Mouse (Mus musculus) gastrocnemius, adult 18-20 months (tissue): ENCODE measurements around the gene Babam2. TPM values are rescaled to one million over a fixed set of nuclear protein-coding genes. Genes with fewer than 3 reads are reported as not detected.

Experiments used
- DNase-seq: peaks from one replicate; pipeline ENCODE4 v3.0.0; 2021; ENCODE audit warnings: low spot score
- long read RNA-seq, 2 experiments: library from polyadenylated mRNA; stranded (forward); transcript quantifications; one replicate each; pipeline ENCODE4 v2.0.0; 2021
- total RNA-seq, 2 experiments: library from RNA; stranded (reverse); gene quantifications; 2 replicates each; pipeline ENCODE4 v1.2.3; 2021

Gene Babam2
- total RNA-seq, result 10 to 100 TPM; 33.3 to 33.8 TPM
- long read RNA-seq, experiment 1, transcript Babam2-209 (12 exons, 1,888 nt), result major isoform, 47 of 57 reads
- long read RNA-seq, experiment 1, transcript Babam2-205 (12 exons, 1,220 nt), result minor isoform, 5 of 57 reads
- long read RNA-seq, experiment 1, partial matches to known transcripts, result 0 of 57 reads
- long read RNA-seq, experiment 1, other reads (novel, unspliced or antisense), result 4 of 57 reads
- long read RNA-seq, experiment 2, transcript Babam2-209 (12 exons, 1,888 nt), result major isoform, 48 of 61 reads
- long read RNA-seq, experiment 2, transcript Babam2-205 (12 exons, 1,220 nt), result minor isoform, 6 of 61 reads
- long read RNA-seq, experiment 2, partial matches to known transcripts, result 3 of 61 reads
- long read RNA-seq, experiment 2, other reads (novel, unspliced or antisense), result 4 of 61 reads

DNA sequence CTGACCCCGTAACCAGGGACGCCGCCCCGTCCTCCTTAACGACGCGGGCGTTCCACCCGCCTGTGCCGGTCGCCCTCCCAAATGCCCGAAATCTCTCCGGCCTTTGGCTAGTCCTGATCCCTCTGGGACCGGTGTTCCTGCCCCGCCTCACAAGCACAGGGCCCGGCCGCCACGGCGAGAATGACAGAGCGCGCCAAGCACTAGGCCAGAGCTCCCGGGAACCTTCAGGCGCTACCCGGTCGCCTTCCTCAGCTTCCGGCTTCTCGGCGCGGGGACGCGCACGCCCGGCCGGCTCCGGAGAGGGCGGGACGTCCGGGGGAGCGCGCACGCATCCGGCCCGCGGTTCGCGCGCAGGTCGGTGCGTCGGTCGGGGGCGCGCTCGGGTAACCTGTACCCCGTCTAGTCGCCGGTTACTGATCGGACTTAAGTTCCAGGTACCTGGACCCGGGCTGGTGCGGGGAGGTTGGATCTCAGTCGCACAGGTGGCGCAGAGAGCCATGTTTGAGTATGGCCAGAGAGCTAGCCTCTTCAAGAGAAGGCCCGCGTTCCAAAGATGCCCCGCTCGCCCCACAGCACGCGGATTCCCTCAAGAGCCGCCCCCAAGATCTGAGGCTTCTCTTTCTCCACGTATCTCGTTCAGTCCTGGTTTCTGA is at the start of gene Babam2:
Babam2 (plus strand) TSS at position 41 of the 653 bp plus-strand sequence.
- peak; percentile 94 for DNase-seq

GRCm38 (mm10) chr5:31650518-31651288 is 46.8 kb upstream of the Babam2 start:
- DNase-seq, result no peak

- no peak for DNase-seq
Measured at GRCm38 (mm10) chr5:31655688-31656190, 41.7 kb upstream of the Babam2 start.

DNA sequence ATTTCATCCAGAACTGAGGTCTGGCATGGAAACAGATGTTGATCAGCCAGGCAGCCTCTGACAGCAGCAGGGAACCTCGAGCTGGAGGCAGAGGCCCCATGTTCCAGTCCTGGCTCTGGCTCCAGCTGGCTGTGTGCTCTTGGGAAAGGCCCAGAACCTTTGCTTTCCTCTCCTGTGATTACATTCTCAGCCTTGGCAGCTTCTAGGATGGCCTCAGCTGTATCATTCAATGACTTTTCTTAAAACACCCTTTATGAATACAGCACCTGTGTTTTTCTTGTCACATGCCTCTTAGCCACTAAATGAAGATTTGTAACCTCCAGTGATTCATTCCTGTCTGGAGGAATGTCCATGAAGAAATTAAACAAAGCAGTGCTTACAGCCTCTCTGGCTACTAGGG is 31.3 kb upstream of the Babam2 start:
- DNase-seq, result peak; percentile 24

DNA sequence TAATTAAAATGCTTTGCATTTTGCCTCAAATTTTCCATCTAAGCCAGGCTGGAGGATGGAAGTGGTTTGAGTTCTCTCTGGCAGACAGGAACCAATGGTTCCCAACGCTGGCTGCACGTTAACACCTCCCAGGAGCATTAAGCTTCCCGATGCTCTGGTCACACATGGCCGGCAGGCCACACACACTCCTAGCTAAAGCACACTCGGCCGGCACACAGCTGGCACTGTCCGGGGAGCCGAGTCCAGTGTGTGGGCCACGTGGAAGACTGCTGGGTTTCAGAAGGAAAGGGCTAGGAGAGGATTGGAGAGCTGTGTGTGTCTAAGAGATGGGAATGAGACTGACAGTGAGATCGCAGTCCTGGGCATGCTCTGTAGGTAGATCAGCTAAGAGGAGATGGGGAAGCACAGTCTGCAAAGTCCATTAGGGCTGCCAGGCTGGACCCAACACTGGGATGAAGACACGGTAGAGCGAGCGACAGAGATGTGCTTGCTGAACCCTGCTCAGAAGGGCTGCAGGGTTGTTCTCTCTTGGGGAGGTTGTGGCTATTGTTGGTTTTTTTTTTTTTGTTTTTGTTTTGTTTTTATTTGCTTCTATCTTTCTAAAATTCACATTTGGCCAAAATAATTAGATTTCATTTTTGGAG is 29.0 kb upstream of the Babam2 start:
- no peak for DNase-seq

- no peak for DNase-seq
Measured at GRCm38 (mm10) chr5:31669984-31670383, 27.5 kb upstream of the Babam2 start.

DNA sequence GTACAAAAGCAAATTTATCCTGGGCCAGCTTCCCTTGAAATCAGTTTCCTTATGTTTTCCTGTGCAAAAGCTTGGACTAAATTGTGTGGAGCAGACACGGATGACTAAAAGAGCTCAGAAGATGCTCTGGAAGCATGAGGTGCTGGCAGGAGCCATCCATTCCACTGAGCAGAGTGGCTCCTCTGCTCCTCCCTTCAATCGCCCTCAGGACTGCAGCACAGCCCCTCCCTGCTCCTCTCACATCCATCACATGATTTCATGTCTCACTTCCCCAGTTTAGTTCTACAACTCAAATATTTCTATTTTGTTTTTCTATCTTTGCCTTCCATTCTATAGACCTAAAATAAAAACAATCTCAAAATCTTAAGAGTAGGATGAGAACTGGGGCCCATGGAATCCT is 26.3 kb upstream of the Babam2 start:
- DNase-seq, result no peak

DNA sequence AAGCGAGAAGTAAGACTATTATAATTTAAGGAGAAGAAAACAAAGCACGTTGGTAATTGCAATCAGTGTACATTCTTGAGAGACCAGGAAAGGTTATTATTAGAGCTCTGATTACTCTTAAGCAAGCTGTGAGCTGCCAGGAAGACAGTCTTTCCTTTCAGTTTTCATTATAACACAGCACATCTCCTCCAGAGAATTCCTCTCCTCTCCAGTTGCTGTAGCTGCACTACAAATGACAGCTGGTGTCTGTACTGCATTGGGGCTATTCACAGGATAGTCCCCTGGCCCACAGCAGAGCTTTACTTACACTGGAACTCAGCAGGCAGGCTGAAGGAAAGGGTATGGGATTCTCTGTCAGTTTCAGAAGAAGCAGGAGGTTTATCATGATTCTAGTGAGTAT is 24.1 kb upstream of the Babam2 start:
- DNase-seq, result no peak

DNA sequence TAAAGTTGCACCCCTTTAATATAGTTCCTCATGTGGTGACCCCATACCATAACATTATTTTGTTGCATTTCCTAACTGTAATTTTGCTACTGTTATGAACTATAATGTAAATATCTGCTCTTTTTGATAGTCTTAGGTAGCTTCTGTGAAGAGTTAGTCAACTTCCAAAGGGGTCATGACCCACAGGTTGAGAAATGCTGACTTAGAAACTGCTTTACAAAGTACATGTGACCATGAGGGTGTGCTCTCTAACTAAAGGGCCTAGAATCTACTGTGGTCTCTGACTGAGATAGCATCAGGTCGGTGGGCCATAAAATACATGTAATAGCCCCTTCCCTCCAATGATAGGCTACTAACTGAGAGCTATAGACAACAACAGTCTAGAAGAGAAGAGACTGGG is 19.5 kb upstream of the Babam2 start:
- no peak for DNase-seq

GRCm38 (mm10) chr5:31680183-31680582 is 17.3 kb upstream of the Babam2 start:
- DNase-seq, result no peak

- DNase-seq, result no peak
Measured at GRCm38 (mm10) chr5:31682305-31682704, 15.2 kb upstream of the Babam2 start.

DNA sequence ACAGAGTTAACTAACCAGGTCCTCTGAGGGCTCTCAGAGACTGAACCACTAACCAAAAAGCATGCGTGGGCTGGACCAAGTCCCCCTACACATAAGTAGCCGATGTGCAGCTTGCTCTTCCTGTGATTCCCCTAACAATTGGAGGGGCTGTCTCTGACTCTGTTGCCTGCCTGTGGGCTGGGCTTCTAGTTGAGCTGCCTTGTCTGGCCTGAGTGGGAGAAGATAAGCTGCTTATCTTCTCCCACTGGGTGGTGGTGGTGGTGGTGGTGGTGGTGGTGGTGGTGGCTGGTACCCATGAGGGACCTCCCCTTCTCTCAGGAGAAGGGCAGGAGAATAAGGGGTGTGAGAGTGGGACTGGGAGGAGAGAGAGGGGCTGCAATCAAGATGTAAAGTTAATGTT is 11.4 kb upstream of the Babam2 start:
- DNase-seq, result no peak

GRCm38 (mm10) chr5:31687972-31688371 is 9.5 kb upstream of the Babam2 start:
- DNase-seq, result no peak

- DNase-seq, result no peak
Measured at GRCm38 (mm10) chr5:31693191-31693590, 4.3 kb upstream of the Babam2 start.

DNA sequence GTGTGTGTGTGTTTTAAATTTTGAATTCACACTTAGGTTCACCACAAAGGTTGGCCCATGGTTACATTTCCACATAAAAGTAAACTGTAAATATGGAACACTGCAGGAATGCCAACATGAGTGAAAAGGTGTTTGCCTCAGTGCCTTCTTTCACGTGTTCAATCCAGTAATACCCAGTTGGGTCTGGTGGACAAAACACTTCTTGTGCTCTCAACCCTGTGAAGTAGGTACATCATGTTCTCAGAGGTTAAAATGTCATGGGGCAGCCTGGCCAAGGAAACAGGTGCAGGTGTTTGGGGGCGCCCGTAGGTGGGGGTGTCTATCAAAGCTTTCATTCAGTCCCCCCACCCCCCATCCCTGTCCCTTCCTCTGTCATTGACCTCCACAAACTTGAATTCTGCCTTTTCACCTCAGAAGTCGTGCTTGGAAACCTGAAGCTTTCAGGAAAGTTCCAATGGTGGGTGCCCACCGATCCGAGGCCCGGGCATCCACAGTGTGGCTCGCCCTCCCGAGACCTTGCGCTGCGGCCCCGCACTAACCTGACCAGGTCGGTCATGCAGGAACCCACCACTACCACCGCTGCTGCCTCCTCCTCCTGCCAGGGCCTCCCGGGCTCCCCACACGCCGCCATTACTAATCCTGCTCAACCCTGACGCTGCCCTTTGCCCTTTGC is 377 bp upstream of the Babam2 start, which contains the start of gene Rbks:
Rbks (minus strand) TSS at position 657 of the 673 bp plus-strand sequence.
- no peak for DNase-seq

DNA sequence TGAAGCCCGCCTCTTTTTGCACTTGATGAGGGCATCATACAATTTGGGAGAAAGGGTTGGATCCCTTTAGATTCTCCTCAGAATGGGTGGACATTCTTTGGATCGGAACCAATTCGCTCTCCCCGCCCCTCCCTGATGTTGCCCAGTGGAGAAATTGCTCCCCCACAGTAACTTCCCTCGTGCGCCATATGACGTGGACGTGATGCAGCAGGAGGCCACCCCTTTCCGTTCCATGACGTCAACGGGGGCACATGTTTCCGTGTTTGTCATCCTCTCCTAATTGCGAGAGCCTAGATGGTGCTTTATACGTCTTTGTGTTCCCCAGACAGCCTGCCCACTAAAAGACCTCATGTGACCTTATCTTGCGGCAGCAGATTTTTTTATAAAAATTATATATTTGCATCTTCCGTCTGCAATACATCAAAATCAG is 828 bp downstream of the Babam2 start:
- peak; percentile 88 for DNase-seq

DNA sequence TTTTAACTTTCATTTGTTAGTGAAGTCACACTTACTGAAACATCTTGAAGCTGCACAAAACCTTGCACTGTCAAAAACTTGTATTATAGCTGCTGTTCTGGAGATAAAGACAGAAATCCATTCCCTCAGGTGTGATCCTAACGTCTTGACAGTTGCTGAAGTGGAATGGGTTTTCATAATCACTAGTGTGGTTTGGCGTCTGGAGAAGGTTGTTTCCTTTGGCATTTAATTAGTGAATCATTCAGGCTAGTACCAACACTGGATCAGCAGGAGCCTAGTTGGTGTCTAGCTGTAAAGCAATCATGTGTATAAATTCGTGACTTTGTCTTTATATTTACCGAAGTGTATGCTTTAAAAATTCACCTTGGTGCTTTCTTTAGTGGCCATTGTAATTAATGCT is 1.4 kb downstream of the Babam2 start:
- no peak for DNase-seq

- DNase-seq, result no peak
Measured at GRCm38 (mm10) chr5:31699397-31699796, 1.9 kb downstream of the Babam2 start.

DNA sequence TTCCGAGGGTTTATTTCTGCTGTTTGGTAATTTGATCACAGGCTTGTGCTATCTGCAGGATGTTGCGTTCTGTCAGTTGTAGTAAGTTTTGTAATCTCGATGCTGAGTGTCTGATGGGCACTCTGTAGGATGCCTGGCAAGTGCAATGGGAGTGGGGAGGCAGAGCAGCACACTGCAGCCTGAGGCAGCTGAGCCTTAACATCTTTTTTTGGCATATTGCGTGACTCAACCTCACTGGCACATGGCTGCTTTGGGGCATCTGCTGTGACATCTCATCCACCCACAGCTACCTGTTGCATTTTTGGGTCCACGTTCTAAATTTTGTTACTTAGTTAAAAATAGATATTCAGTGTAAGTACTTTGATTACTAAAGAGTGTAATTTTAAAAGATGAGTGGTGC is 7.5 kb downstream of the Babam2 start:
- DNase-seq, result no peak

DNA sequence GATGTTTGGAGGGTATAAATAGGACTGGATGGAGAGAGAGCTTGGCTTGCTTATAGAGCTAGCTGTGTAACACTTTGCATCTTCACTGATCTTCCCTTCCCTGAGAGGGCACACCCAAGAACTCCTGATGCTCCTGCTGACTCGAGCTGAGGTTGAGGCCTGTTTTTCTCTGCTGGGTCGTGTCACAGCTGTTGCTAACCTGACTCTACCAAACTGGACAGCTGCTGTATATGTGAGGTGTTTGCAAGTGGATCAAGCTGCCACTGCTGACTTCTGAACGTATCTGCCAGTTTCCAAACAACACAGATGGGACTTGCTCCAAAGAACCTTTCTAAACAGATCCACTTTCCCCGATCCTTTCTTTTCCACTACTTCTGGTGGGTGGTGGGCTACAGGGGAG is 9.3 kb downstream of the Babam2 start:
- no peak for DNase-seq

GRCm38 (mm10) chr5:31709389-31709788 is 11.9 kb downstream of the Babam2 start:
- no peak for DNase-seq
